Mouse (Mus musculus) urinary bladder, postnatal 0 days (tissue): ENCODE results near the gene Ak2. TPM values are rescaled to one million over a fixed set of nuclear protein-coding genes. Genes with fewer than 3 reads are reported as not detected.

Experiments used
- polyA plus RNA-seq: library from polyadenylated mRNA; unstranded; fragments of >200 nt; fragmentation: Nextera tagmentation; extraction: Ambion mirVana; gene quantifications from 2 replicates; pipeline ENCODE4 v1.2.1, GENCODE M21; 2015

Ak2 gene
- polyA plus RNA-seq = 94.7 and 100 TPM in 2 replicates

GRCm38 (mm10) chr4:128991500-128992008 lies at the start of gene Ak2:
TSS of gene Ak2 (plus strand) at chr4:128991958.

GRCm38 (mm10) chr4:128962029-128962925 lies 29.5 kb upstream of the Ak2 start, which contains the start of gene Azin2:
TSS of gene Azin2 (minus strand) at chr4:128962442.

GRCm38 (mm10) chr4:129058207-129059092 lies 66.7 kb downstream of the Ak2 start, which contains the start of gene Rnf19b:
TSS of gene Rnf19b (plus strand) at chr4:129058271.

Other genes starting within 250 kb of the Ak2 start
- 0.06 TPM in 1 of 2 replicates, not detected in the other for gene A3galt2, start 236.6 kb upstream of the Ak2 start, polyA plus RNA-seq
- gene Zfp362, start 185.9 kb upstream of the Ak2 start, polyA plus RNA-seq = 11.7 and 14.2 TPM in 2 replicates
- gene Trim62, start 108.4 kb upstream of the Ak2 start, polyA plus RNA-seq = 6.2 and 6.8 TPM in 2 replicates
- 11.5 and 13.5 TPM in 2 replicates for gene Azin2, start 29.5 kb upstream of the Ak2 start, polyA plus RNA-seq
- 5.7 TPM in 2 replicates for gene Rnf19b, start 66.3 kb downstream of the Ak2 start, polyA plus RNA-seq
- gene Tmem54, start 113.6 kb downstream of the Ak2 start, polyA plus RNA-seq = 14.8 and 17.5 TPM in 2 replicates
- 0.19 TPM in 1 of 2 replicates, not detected in the other for gene Hpca, start 130.1 kb downstream of the Ak2 start, polyA plus RNA-seq
- 1.7 and 2.2 TPM in 2 replicates for gene Fndc5, start 145.0 kb downstream of the Ak2 start, polyA plus RNA-seq
- 5.7 and 6.7 TPM in 2 replicates for gene S100pbp, start 197.8 kb downstream of the Ak2 start, polyA plus RNA-seq
- 49.8 and 50.3 TPM in 2 replicates for gene Yars, start 197.8 kb downstream of the Ak2 start, polyA plus RNA-seq